Mouse (Mus musculus) layer of hippocampus, adult 9-10 months (tissue): ENCODE measurements around the gene Smpdl3b.

Experiments
- DNase-seq: peaks from one replicate; pipeline ENCODE4 v3.0.0; 2022; ENCODE audit warnings: low spot score

The Smpdl3b gene

GRCm38 (mm10) chr4:132734766-132735165, 22.3 kb downstream of the Smpdl3b start:
- no peak for DNase-seq

GRCm38 (mm10) chr4:132733071-132733770, 23.8 kb downstream of the Smpdl3b start:
- no peak for DNase-seq

- DNase-seq = no peak
Measured at GRCm38 (mm10) chr4:132732148-132732684, 24.8 kb downstream of the Smpdl3b start, which contains the start of gene Xkr8. TSS of gene Xkr8 (minus strand) at chr4:132732546.

GRCm38 (mm10) chr4:132731616-132732015, 25.4 kb downstream of the Smpdl3b start:
- DNase-seq = no peak

GRCm38 (mm10) chr4:132728233-132728632, 28.8 kb downstream of the Smpdl3b start:
- DNase-seq = no peak

- no peak for DNase-seq
Measured at GRCm38 (mm10) chr4:132718251-132718650, 38.8 kb downstream of the Smpdl3b start.

- DNase-seq = no peak
Measured at GRCm38 (mm10) chr4:132713181-132713580, 43.9 kb downstream of the Smpdl3b start.

- no peak for DNase-seq
Measured at GRCm38 (mm10) chr4:132706885-132707284, 50.2 kb downstream of the Smpdl3b start.

- no peak for DNase-seq
Measured at GRCm38 (mm10) chr4:132702076-132702475, 55.0 kb downstream of the Smpdl3b start.

- DNase-seq = no peak
Measured at GRCm38 (mm10) chr4:132693366-132693765, 63.7 kb downstream of the Smpdl3b start.

- DNase-seq = no peak
Measured at GRCm38 (mm10) chr4:132689634-132690033, 67.4 kb downstream of the Smpdl3b start.
